Mouse (Mus musculus): Measurements from ENCODE around the gene Trim43b. TPM values are rescaled to one million over a fixed set of nuclear protein-coding genes. Genes with fewer than 3 reads are reported as not detected.
A peak's percentile ranks its signal among the peaks of the same experiment; 100 is the strongest.
"Not testable (repeated sequence)": the region's sequence is repeated elsewhere in the genome, so short reads cannot be mapped to it uniquely, and the experiment has no call there.

Trim43b gene
- under 1 TPM in 1 of 2 experiments, not detected in 1; 0.29 TPM for polyA plus RNA-seq (2017; shearing (Covaris generic))

GRCm38 (mm10) chr9:89092735-89093134 lies at the start of gene Trim43b:
Trim43b (minus strand) TSS chr9:89092835.
- ATAC-seq: not testable (repeated sequence)

GRCm38 (mm10) chr9:89104576-89104975 lies 11.9 kb upstream of the Trim43b start:
- not testable (repeated sequence) for ATAC-seq

- ATAC-seq: not testable (repeated sequence)
Observed at GRCm38 (mm10) chr9:89086746-89087145, 5.9 kb downstream of the Trim43b start.

- not testable (repeated sequence) for ATAC-seq
Observed at GRCm38 (mm10) chr9:89079637-89080036, 13.0 kb downstream of the Trim43b start.

GRCm38 (mm10) chr9:89076508-89076907 lies 16.1 kb downstream of the Trim43b start:
- ATAC-seq: not testable (repeated sequence)

- ATAC-seq: not testable (repeated sequence)
Observed at GRCm38 (mm10) chr9:89067143-89067501, 25.5 kb downstream of the Trim43b start.

GRCm38 (mm10) chr9:89066378-89067142 lies 26.1 kb downstream of the Trim43b start:
- ATAC-seq: peak; percentile 99

Other genes starting within 250 kb of the Trim43b start
- under 1 TPM in 1 of 2 experiments, not detected in 1; 0.46 TPM for gene Bcl2a1a, start 135.9 kb downstream of the Trim43b start, polyA plus RNA-seq (2017; shearing (Covaris generic))
- gene Bcl2a1b, start 106.4 kb upstream of the Trim43b start, polyA plus RNA-seq (2017; shearing (Covaris generic)): 100 to 1,000 TPM; 267 to 340 TPM
- 10 to 100 TPM in 1 of 2 experiments, 1 to 10 TPM in 1; 1.7 to 35.6 TPM for gene Gm29094, start 106.5 kb upstream of the Trim43b start, polyA plus RNA-seq (2017; shearing (Covaris generic))
- gene Mthfs, start 117.8 kb upstream of the Trim43b start, polyA plus RNA-seq (2017; shearing (Covaris generic)): 10 to 100 TPM; 86.2 to 93.4 TPM